Mouse (Mus musculus) mesoderm, embryonic 11.5 days (tissue): ENCODE measurements around the gene Ppp1r26.

Source experiments
- DNase-seq: peaks from one replicate; pipeline ENCODE4 v3.0.0-alpha.2; 2012; ENCODE audit warnings: low read depth, low spot score

Gene Ppp1r26

GRCm38 (mm10) chr2:28446515-28447314, at the start of gene Ppp1r26:
TSS of gene Ppp1r26 (plus strand) at chr2:28446800.
- peak; percentile 48 for DNase-seq

GRCm38 (mm10) chr2:28396928-28397327, 49.7 kb upstream of the Ppp1r26 start:
- DNase-seq, result no peak

GRCm38 (mm10) chr2:28397417-28398119, 49.0 kb upstream of the Ppp1r26 start:
- DNase-seq, result no peak

GRCm38 (mm10) chr2:28401647-28402046, 45.0 kb upstream of the Ppp1r26 start:
- DNase-seq, result peak; percentile 26

- no peak for DNase-seq
These were observed 44.5 kb upstream of the Ppp1r26 start for GRCm38 (mm10) chr2:28402128-28402527.

- no peak for DNase-seq
These were observed 38.8 kb upstream of the Ppp1r26 start for GRCm38 (mm10) chr2:28407796-28408195.

GRCm38 (mm10) chr2:28409144-28409543, 37.5 kb upstream of the Ppp1r26 start:
- DNase-seq, result no peak

GRCm38 (mm10) chr2:28409566-28409965, 37.0 kb upstream of the Ppp1r26 start:
- peak; percentile 40 for DNase-seq

- no peak for DNase-seq
These were observed 33.7 kb upstream of the Ppp1r26 start for GRCm38 (mm10) chr2:28412936-28413335.

- no peak for DNase-seq
These were observed 32.4 kb upstream of the Ppp1r26 start for GRCm38 (mm10) chr2:28414116-28414756.

GRCm38 (mm10) chr2:28414757-28415137, 31.9 kb upstream of the Ppp1r26 start:
- DNase-seq, result no peak

GRCm38 (mm10) chr2:28415387-28416024, 31.1 kb upstream of the Ppp1r26 start:
- no peak for DNase-seq

- DNase-seq, result no peak
These were observed 30.1 kb upstream of the Ppp1r26 start for GRCm38 (mm10) chr2:28416511-28416910.

- peak; percentile 89 for DNase-seq
These were observed 28.6 kb upstream of the Ppp1r26 start for GRCm38 (mm10) chr2:28418034-28418433.

GRCm38 (mm10) chr2:28419898-28420297, 26.7 kb upstream of the Ppp1r26 start:
- DNase-seq, result peak; percentile 93

GRCm38 (mm10) chr2:28423167-28423566, 23.4 kb upstream of the Ppp1r26 start:
- DNase-seq, result peak; percentile 73

GRCm38 (mm10) chr2:28427226-28427625, 19.4 kb upstream of the Ppp1r26 start:
- DNase-seq, result no peak

- no peak for DNase-seq
These were observed 15.8 kb upstream of the Ppp1r26 start for GRCm38 (mm10) chr2:28430846-28431245.

- DNase-seq, result no peak
These were observed 13.8 kb upstream of the Ppp1r26 start for GRCm38 (mm10) chr2:28432811-28433210.

- DNase-seq, result no peak
These were observed 13.1 kb upstream of the Ppp1r26 start for GRCm38 (mm10) chr2:28433512-28433911.

- no peak for DNase-seq
These were observed 11.2 kb upstream of the Ppp1r26 start for GRCm38 (mm10) chr2:28435401-28435800.

GRCm38 (mm10) chr2:28440842-28441241, 5.8 kb upstream of the Ppp1r26 start:
- DNase-seq, result no peak
